Mouse (Mus musculus) testis, postnatal 14 days (tissue): Measurements from ENCODE around the gene Apoa2.
A peak's percentile ranks its signal among the peaks of the same experiment; 100 is the strongest.

Experiments
- DNase-seq: peaks from one replicate; pipeline ENCODE4 v3.0.0; 2021; ENCODE audit warnings: low spot score

Gene Apoa2

DNA sequence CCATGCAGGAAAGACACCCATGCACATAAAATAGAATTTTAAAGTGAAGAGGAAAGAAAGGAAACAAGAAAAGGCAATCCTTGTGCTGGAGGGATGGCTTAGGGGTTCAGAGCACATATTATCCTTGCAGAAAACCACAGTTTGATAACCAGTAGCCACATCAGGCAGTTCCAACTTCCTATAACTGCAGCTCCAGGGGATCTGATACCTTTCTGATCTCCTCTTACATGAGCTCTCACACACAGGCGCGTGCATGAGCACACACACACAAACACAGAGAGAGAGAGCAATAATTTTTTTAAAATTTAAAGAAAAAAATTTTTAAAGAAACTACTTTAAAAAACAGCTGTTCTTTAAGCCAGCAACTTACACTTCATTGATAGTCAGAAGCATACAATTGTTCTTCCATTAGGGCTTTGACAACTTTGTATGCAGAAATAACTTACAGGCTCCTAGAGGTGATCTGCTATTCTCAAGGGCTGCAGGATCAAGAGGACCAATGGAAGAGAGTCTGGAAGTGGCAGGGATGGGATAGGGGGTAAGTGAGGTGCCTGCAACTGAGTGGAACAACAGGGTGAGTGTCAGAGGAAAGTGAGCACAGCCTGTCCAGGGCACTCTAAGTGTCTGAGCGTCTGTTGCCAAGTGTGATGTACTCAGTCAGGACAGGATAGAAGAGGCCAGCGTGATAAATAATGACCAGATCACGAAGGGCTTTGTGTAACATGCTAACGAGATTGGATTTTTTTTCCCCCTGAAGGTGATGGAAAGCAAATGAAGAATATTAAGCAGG lies 19.0 kb upstream of the Apoa2 start:
- DNase-seq, result no peak

DNA sequence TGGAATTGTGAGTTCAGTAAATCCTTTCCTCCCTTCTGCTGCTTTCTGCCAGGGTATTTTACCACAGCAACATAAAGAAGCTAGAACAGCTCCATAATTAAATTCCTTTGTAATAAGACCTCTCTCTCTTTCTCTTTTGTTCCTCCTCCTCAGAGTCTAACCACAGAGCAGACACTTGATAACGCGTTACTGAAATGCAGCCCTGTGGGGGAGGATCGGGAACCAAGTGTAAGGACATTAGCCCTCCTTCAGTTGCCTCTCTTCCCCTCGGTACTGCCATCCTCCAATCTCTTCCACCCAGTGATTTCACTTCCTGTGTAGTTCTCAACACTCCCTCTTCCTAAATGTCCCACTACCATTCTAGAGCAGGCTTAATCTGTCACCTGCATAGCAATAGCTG lies 15.4 kb upstream of the Apoa2 start:
- no peak for DNase-seq

DNA sequence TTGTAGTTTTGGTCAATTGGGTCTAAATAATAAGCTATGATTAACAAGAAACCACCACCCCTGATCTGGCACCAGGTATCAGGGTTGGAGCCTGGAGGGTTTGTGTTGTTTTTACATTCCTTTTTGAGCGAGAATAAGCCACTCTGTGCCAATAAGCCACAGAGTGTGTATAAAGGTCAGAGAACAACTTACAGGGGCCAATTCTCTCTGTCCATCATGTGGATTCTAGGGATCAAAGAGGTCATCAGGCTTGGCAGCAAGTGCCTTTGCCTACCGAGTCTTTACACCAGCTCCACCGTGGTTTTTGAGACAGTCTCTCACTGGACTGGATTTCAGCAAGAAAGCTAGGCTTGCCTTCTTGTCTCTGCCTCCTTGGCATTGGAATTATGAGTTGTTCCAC lies 12.0 kb upstream of the Apoa2 start:
- no peak for DNase-seq

DNA sequence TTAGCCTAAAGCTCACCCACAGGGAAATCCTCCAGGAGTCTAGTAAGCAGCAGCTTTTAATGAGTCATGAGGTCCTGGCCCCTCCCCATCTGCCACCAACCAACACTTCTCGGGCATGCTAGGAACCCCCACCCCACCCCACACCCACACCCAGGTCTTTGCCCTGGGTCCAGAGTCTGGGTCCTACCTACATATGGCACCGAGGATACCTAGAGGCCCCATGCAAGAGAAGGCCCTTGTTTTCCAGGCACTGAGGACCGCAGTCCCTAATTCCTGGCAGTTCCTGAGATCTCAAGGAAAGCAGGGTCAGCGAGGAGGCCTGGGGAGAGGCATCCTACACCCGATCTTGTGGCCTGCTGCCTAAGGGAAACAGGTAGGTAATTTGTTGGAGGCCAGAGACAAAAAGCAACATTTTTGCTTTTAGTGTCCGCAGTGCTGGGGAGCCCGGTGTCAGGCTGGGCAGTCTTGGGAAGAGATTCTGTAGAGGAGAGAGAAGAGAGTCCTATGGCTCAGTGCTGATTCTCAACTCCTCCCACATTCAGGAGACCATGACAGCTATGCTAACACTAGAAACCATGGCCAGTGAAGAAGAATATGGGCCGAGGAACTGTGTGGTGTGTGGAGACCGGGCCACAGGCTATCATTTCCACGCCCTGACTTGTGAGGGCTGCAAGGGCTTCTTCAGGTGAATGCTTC lies 10.9 kb upstream of the Apoa2 start, which contains the start of gene Nr1i3:
Gene Nr1i3, plus strand, starts transcription at position 170 of the 696 bp plus-strand sequence.
- DNase-seq, result no peak

DNA sequence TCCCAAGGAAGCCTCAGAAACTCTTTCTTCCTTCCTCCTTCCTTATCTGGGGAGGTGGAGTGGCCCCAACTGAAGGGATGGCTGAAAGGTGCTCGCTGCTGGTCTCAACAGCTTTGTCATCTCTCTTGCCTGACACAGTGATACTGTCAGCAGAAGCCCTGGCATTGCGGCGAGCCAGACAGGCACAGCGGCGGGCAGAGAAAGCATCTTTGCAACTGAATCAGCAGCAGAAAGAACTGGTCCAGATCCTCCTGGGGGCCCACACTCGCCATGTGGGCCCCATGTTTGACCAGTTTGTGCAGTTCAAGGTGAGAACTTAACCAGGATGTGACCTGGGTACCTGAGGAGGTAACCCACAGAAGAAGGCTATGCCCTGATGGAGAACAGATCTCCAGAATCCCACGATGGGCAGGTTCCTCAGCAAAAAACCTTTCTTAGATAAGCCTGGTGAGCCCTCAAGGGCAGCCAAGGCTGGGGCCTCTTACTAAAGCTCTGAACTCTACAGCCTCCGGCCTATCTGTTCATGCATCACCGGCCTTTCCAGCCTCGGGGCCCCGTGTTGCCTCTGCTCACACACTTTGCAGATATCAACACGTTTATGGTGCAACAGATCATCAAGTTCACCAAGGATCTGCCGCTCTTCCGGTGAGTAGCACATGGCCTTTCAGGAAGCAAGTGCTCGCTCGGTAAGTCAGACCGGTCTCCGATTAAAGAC lies 8.5 kb upstream of the Apoa2 start:
- DNase-seq, result no peak

DNA sequence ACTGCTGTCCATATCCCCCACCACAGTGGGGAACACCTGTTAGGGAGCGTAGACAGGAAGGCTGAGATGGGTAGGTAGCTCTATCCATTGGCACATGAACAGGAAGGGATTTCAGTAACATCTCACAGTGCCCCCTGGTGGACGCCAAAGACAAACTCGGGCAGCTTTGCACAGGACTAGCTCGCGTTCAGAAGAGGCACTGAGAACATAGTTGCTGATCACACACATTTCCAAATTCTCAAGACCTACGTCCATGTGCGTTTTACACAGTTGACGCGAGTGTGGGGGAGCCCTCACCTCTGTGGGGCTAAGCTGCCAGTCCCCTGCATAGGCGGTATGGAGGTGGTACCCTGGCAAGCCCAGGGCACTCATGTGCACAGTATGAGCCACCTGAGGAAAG lies 4.0 kb upstream of the Apoa2 start:
- peak; percentile 69 for DNase-seq

DNA sequence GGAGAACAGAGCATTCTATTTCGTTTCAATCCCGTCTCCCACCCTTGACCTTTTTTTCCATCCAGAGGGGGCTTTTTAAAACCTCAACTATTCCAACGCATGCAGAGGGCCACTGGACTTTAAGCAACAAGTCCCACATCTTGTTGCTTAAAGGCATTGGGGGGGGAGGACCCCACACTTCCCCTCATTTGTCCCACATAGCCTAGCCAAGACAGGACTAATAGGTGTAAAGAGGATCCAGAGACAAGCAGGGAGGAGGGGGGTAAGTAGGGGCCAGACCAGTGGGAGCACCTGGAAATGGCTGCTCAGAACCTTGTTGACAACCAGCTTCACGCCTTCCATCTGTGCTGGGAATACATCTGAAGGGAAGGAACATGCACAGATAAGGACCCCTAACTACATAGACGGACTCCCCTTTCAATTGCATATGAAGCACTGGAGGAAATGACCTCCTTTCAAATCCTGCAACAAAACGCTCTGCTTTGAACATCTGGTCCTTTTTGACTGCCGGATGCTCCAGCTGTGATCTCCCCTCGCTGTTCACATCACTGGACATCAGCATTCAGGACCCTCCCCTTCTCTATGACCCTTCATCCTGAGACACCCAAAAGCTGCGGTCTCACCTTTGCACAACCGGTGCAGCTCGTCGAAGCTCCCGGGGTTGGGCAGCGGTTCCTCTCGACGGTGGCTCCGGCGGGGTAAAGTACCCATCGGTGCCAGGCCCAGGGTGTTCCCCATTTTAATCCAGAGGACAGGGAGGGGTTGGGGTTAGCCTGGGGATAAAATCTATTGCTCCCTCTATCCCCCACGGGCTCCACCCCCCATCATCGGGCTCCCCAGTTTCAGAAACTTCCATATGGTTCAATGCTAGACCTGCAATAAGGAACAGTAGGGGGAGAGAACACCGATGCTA lies 3.3 kb upstream of the Apoa2 start:
- DNase-seq, result no peak

DNA sequence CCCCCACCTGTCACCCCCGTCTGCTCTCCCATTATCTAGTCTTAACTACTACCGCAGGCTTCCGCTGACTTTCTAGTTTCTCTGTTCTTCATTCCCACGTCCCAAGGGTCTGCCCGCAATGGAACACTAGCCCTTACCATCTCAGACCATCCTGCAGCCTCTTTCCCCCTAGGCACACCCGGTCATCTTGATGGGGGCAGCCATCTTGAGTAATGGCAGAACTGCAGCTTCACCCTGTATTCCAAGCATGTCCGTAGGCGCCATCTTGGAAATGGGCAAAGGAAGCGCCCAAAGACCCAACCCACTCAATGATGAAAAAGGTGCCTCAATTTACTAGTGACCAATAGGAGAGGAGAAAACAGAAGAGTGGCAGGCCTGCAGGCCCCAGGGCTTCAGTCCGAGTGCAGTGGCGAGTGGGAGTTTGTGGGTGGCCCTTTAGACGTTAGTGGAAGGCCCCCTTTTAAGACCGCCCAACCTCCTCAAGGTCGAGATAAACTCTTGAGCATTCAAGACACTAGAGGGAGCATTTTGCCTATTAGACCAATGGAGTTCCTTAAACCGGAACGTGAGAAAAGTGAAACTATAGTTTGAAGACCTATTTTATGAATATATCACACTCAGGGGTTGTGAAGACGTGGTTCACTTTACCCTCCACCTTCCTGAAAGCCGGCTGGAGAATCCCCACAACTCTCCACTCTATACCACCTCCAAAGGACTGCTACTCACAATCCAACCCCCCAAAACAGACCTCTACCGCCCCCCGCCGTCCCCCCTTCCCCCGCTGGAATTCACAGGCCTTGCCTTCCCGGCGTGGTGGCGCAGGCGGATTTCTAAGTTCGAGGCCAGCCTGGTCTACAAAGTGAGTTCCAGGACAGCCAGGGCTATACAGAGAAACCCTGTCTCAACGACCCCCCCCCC lies 2.4 kb upstream of the Apoa2 start, which contains the start of gene Tomm40l:
Gene Tomm40l, minus strand, starts transcription at position 277 of the 918 bp plus-strand sequence.
- DNase-seq, result peak; percentile 95

DNA sequence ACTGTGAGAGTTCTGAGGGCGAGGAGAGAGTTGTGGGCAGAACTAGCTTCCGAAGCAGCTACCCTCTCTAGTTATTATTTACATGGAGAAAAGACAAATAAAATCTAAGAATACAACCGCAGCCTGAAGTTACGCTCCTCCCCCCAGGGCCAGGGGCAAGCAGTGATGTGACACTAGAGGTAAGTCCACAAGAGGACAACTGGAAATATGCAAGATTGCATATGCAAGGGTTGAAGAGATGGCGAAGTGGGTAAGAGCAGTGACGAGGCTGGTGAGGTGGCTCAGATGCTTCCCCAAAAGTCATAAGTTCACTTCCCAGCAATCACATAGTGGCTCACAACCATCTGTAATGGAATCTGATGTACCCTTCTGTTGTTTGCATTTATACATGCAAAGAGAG lies 1.7 kb upstream of the Apoa2 start:
- DNase-seq, result no peak

DNA sequence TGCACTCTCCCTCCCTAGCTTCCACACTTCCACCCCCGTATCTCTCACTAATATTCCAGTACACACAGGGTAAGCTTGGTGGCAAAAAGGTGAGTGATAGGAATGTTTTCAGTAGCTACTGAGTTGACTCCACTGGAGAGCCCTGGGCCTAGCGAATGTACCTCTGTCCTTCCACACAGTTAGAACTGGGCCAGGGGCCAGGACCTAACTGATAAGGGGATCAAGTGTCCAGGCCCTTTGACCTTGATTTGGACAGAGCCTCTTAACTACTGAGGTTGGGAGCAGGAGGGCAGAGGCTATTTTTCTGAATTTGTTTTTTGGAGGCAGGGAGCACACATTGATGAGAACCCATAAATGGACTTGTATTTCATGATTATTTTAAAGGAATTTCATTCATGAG lies 1.1 kb upstream of the Apoa2 start:
- peak; percentile 73 for DNase-seq

DNA sequence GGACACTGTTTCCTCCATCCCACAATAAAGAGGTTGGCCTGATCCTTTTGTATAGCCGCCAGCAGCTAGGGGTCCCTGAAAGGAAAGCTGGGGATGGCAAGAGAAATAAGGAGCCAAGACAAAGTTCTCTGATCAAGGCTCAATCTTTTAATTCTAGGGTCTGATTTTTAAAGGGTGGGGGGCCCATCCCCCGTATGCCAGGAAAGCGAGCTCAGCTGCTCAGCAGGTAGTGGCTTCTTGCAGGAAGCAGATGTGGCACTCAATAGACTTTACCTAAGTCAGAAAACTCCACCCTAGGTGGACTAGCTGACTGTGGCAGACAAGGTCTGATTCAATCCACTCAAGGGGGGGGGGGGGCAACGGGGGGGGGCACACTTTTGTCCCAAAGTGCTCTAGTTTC lies 1.9 kb downstream of the Apoa2 start:
- no peak for DNase-seq

DNA sequence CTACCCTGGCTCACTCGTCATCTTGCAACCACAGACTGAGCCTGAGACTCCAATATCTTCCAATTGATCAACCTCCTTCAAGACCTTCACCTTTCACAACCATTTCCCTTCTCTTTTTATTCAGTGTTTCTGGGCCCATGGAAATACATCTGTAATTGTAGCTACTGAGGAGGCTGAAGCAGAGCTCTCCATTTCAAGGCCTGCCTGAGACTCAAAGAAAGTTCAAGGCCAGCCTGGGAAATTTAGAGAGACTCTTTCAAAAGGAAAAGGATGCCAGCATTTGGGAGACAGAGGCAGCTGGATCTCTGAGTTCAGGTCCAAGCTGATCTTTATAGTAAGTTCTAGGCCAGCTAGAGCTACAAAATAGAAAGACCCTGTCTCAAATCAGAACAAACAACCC lies 3.0 kb downstream of the Apoa2 start:
- no peak for DNase-seq

DNA sequence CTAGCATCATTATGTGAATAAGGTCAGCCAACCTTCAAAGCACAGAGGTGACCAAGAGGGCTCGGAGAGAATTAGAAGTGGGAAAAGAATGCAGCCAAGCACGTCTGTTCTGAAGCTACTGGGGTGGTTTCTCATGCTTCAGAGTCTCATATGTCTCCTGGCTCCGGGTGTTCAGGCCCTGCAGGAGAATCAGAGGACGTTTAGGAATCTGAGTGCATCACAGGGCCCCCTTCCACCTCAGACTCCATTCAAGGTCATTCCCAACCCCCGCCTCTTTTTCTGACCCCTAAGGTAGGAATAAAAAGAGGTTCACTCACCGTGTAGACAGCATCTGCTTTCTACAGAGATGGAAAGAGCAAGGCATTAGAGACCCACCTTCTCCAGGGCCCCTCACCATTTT lies 4.9 kb downstream of the Apoa2 start:
- no peak for DNase-seq

DNA sequence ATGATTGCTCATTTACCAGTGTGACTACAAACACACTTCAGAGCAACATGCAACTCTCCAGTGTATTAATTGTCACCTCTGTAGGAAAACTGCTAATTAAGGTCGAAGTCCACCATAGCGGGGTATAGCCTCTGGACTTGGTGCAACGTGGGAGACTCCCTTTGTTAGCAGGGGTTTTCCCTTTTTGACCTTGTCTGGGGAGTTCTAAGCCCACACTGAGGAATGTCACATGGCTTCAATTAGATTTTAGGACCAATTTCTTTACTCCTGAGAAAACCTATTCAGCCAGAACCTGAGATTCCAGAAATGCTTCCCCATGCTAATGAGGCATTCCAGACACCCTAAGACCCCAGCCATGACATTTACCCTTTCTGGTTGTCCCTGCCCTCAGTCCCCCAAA lies 5.4 kb downstream of the Apoa2 start:
- no peak for DNase-seq

DNA sequence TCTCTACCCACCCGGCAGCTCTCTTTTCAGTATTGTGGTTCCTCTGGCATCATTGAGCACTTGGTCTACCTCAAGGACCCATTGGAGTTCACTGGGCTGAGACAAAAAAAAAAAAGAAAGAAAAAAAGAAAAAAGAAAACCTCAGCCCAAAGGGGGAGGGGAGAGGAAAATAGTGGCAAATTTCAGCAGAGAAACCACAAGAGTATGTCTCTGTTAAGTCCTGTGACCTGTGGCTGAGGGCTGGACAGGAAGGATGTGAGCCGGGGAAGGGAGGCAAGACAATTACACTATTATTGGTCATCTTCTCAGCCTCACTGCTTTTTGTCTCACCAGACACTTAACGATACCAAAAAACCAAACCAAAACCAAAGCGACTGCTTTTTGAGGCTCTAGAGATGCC lies 7.0 kb downstream of the Apoa2 start:
- no peak for DNase-seq

DNA sequence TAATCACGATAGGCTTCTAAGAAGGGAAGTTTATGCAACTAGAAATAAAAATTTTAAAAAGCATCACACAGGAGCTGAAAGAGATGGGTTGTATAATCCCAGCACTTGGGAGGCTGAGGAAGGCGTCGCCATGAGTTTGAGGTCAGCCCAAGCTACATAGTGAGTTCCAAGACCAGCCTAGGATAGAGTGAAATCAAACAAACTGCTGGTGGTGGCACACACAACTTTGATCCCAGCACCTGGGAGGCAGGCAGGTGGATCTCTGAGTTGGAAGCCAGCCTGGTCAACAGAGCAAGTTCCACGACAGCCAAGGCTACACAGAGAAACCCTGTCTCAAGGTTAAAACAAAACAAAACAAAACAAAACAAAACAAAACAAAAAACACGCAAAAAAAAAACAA lies 7.5 kb downstream of the Apoa2 start:
- no peak for DNase-seq

DNA sequence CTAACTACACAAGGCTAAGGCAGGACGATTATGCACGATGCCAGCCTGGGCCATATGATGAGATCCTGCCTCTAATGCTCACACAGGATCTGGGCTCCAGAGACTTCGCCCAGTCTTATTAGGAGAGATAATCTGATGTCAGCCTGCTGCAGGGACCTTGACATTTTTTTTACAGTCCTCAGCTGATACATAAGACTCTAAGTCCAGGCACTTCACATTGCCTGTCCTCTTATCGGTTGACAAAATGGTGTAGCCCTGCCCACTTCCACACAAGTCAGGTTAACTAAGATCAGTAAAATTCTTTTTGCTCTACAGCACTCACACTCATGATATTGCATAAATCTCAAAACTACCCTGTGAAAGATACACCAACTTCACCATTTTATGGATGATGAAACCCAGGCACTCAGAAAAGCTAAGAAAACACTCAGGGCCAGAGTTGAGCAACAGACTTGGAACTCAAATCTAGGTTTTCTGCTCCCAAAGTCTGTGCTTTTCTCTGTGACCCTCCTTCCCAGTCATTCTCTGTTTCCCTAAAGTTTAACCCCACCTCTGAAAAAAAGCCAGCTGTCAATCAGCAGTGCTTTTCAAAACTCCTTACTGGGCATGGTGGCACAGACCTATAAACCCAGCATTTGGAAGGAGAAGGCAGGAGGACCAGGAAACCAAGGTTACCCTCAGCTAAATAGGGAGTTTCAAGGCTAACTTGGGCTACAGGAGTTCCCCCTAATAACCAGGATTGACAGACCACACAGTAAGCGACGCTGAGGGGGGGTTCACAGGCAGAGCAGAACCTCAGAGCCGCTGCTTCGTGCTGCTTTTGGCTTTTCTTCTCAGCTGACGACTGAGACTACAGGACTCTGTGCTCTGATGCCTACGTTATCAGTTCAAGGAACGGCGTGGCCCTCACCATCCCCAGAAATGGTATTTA lies 8.2 kb downstream of the Apoa2 start:
- peak; percentile 47 for DNase-seq

DNA sequence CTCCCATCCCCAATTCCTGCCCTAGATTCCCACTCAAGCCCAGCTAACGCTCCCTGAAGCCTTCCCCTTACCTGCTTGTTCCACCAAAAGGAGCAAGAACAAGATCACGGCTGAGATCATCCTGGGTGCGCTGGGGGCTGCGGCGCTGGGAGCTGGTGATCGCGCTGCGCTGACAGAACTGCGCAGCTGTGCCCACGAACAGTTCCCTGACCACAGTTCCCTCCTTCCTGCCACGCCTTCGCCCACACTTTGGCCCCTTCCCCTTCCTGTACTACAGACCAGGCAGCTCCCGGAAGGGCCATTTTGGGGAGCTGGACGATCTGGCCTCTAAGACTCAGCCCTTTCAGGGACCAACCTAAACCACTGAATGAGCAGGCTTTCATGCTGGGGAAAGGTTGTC lies 9.3 kb downstream of the Apoa2 start, which contains the start of gene Fcer1g:
Gene Fcer1g, minus strand, starts transcription at position 240 of the 400 bp plus-strand sequence.
- no peak for DNase-seq

DNA sequence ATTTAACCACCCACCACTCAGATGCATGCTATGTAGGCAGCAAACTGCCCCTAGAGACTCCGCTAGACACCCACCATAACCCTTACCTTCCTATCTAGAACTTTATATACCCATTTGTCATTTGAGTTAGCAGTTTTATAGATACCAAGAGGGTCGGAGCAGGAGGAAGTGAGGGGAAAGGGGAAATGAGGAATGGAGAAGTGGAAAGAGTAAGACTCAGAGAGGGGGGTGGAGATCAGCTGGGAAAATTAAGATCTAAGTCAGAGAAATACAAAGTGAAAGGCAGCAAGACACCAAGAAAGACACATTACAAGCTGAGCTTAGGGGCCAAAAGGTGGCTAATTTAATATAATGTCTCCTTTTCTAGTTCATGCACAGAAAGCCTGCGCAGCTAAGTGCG lies 9.7 kb downstream of the Apoa2 start:
- DNase-seq, result no peak

DNA sequence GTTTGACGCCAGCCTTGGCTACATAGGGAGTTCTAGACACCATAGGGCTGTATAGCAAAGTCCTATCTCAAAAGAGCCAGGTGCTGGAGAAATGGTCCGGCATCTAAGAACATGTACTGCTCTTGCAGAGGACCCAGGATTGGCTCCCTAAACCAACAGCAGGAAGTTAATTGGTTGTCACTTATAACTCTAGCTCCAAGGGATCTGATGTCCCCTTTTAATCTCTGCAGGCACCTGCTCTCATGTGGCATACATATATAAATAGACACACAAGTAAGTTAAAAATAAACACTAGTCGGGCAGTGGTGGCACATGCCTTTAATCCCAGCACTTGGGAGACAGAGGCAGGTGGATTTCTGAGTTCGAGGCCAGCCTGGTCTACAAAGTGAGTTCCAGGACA lies 10.9 kb downstream of the Apoa2 start:
- DNase-seq, result no peak
